11 mouse cellular contexts compared by ENCODE assay signal in the genomic region with DNA sequence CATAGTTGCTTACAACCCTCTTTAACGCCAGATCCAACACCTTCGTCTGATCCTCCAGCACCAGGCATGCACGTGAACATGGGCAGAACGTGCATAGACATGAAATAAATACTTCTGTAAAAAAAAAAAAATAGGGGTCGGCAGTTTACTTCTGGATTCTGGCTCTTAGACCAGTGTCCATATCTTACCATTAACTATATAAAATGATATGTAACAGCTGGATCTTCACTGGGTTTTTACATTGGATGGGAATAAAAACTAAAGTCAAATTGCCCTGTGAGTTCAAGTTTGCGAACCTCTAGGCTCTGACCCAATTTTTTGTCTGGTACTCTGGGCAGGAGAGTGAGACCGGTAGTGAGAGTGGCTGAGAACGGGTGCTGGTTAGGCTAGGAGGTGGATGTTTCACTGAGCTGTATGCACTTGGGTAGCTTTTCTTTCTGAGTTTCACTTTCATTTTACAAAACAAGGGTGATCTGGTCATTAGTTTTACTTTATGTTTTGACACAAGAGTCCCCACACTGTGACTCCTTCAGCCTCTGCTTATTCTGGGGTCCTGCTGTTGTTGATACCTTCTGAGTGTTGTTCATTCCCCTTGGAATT. TPM values are rescaled to one million over a fixed set of nuclear protein-coding genes. Genes with fewer than 3 reads are reported as not detected.
DNase-seq lines count a peak whose midpoint lies in the region; ATAC-seq and TF ChIP-seq lines count a peak whose summit lies in the region.
"Had no signal": no experiment of that assay in that cellular context is flagged by ENCODE, and none has a peak within 500 bp of the region (broad histone marks: within the 10 kb centered on the region; RNA-seq: fewer than 3 reads in every experiment).

No protein-coding gene starts in this region.

- ATAC-seq in lung, embryonic 16.5 days (ENCODE audit: low read depth): no peak
- ATAC-seq in liver, postnatal 0 days: no peak
- ATAC-seq: forebrain, embryonic 15.5 days had no signal

- peaks cover 21% of the 10 kb centered on the region for H3K36me3 ChIP-seq in lung, embryonic 16.5 days (ENCODE audit: control insufficient read depth, insufficient read depth, low read length)
- H3K36me3 ChIP-seq in liver, postnatal 0 days (replicated peaks; ENCODE audit: insufficient read depth, low read length): peaks cover 39% of the 10 kb centered on the region

- no peak for TF ChIP-seq CTCF in liver, postnatal 0 days (IDR thresholded peaks at IDR 0.05; ENCODE audit: low read depth)

- WGBS in lung, embryonic 16.5 days: 72% methylated on average over 8 of the region's 8 CpGs
- 72% methylated on average over 8 of the region's 8 CpGs for WGBS in liver, postnatal 0 days (ENCODE audit: insufficient replicate concordance)

- no peaks in the 10 kb centered on the region for H3K9me3 ChIP-seq in lung, embryonic 16.5 days (ENCODE audit: control insufficient read depth, low read length)
- H3K9me3 ChIP-seq in liver, postnatal 0 days (ENCODE audit: low read length): no peaks in the 10 kb centered on the region
- H3K9me3 ChIP-seq: forebrain, embryonic 15.5 days had no signal

- no peak for TF ChIP-seq EP300 in liver, postnatal 0 days (IDR thresholded peaks at IDR 0.05; ENCODE audit: low read depth)

- H3K4me2 ChIP-seq in lung, embryonic 16.5 days (ENCODE audit: low read depth, low read length): no peak overlapping the region
- peak overlapping the region; percentile 96 for H3K4me2 ChIP-seq in liver, postnatal 0 days (ENCODE audit: low read depth, low read length)
- H3K4me2 ChIP-seq: midbrain, embryonic 11.5 days had no signal

- H3K27me3 ChIP-seq in lung, embryonic 16.5 days (ENCODE audit: control insufficient read depth, insufficient read depth, low read depth, low read length): no peaks in the 10 kb centered on the region
- no peaks in the 10 kb centered on the region for H3K27me3 ChIP-seq in liver, postnatal 0 days (ENCODE audit: insufficient read depth, low read length)

- H3K4me3 ChIP-seq in lung, embryonic 16.5 days (ENCODE audit: low read length): no peak overlapping the region
- H3K4me3 ChIP-seq in liver, postnatal 0 days (ENCODE audit: low read depth, low read length): peak overlapping the region; percentile 70; the same call in 1 of the 2 replicates
- H3K4me3 ChIP-seq: forebrain, embryonic 15.5 days had no signal

- DNase-seq in cerebellum, adult 9-10 months: peak; percentile 50
- no peak for DNase-seq in cerebellum, adult 18-20 months
- DNase-seq in lung, postnatal 4 days: no peak
- DNase-seq in T-cell, adult 2 months (ENCODE audit: low spot score): peak; percentile 31
- no peak for DNase-seq in liver, postnatal 0 days
- DNase-seq in right cerebral cortex, postnatal 14 days: no peak
- no peak for DNase-seq in testis, postnatal 14 days (ENCODE audit: low spot score)

- peak overlapping the region; percentile 20; the same call in 1 of the 2 replicates for H3K9ac ChIP-seq in lung, embryonic 16.5 days (ENCODE audit: low read length)
- H3K9ac ChIP-seq in liver, postnatal 0 days (replicated peaks): peak overlapping the region; percentile 93
- H3K9ac ChIP-seq: forebrain, embryonic 15.5 days; hindbrain, embryonic 14.5 days had no signal

- H3K4me1 ChIP-seq in lung, embryonic 16.5 days (replicated peaks; ENCODE audit: control insufficient read depth, insufficient read depth, low read length): peaks cover 52% of the 10 kb centered on the region
- H3K4me1 ChIP-seq in liver, postnatal 0 days (ENCODE audit: insufficient read depth): peaks cover 49% of the 10 kb centered on the region

- H3K27ac ChIP-seq in lung, embryonic 16.5 days (ENCODE audit: low read length): peak overlapping the region; percentile 37; the same call in 1 of the 2 replicates
- peak overlapping the region; percentile 98 for H3K27ac ChIP-seq in liver, postnatal 0 days (ENCODE audit: low read depth)
- H3K27ac ChIP-seq: forebrain, embryonic 15.5 days; hindbrain, embryonic 14.5 days had no signal

RNA-seq across cellular contexts. Expression of gene Junb, which starts 3.9 kb away (rescaled TPM):
- 13.7 and 15.5 TPM in 2 replicates for polyA plus RNA-seq in lung, embryonic 16.5 days (2015; fragmentation: Nextera tagmentation; extraction: Ambion mirVana)
- polyA plus RNA-seq in liver, postnatal 0 days (2015; fragmentation: Nextera tagmentation; extraction: Ambion mirVana): 14.2 and 21.9 TPM in 2 replicates

RNA-seq across cellular contexts. Expression of gene Rnaseh2a, which starts 5.1 kb away (rescaled TPM):
- 114 and 119 TPM in 2 replicates for polyA plus RNA-seq in lung, embryonic 16.5 days (2015; fragmentation: Nextera tagmentation; extraction: Ambion mirVana)
- polyA plus RNA-seq in liver, postnatal 0 days (2015; fragmentation: Nextera tagmentation; extraction: Ambion mirVana): 67.1 and 70.8 TPM in 2 replicates

RNA-seq across cellular contexts. Expression of gene Prdx2, which starts 5.3 kb away (rescaled TPM):
- 644 and 691 TPM in 2 replicates for polyA plus RNA-seq in lung, embryonic 16.5 days (2015; fragmentation: Nextera tagmentation; extraction: Ambion mirVana)
- 780 and 831 TPM in 2 replicates for polyA plus RNA-seq in liver, postnatal 0 days (2015; fragmentation: Nextera tagmentation; extraction: Ambion mirVana)

RNA-seq across cellular contexts. Expression of gene Gm49661, which starts 5.4 kb away (rescaled TPM):
- polyA plus RNA-seq in lung, embryonic 16.5 days (2015; fragmentation: Nextera tagmentation; extraction: Ambion mirVana): not detected in 2 replicates
- polyA plus RNA-seq in liver, postnatal 0 days (2015; fragmentation: Nextera tagmentation; extraction: Ambion mirVana): 0.89 TPM in 1 of 2 replicates, not detected in the other
- polyA plus RNA-seq: forebrain, embryonic 15.5 days; hindbrain, embryonic 14.5 days; midbrain, embryonic 11.5 days had no signal

RNA-seq across cellular contexts. Expression of gene Hook2, which starts 15.8 kb away (rescaled TPM):
- polyA plus RNA-seq in lung, embryonic 16.5 days (2015; fragmentation: Nextera tagmentation; extraction: Ambion mirVana): 24.2 and 27.2 TPM in 2 replicates
- polyA plus RNA-seq in liver, postnatal 0 days (2015; fragmentation: Nextera tagmentation; extraction: Ambion mirVana): 12.0 and 12.2 TPM in 2 replicates

Comparison
In these comparisons a context has a peak if more than half of its experiments do, and no peak if none do; other contexts are left out.
1. DNase-seq: peak in cerebellum, adult 9-10 months (single experiment) and T-cell, adult 2 months (single experiment); none in cerebellum, adult 18-20 months (0 of 2), lung, postnatal 4 days (0 of 2), liver, postnatal 0 days (single experiment), right cerebral cortex, postnatal 14 days (single experiment) and testis, postnatal 14 days (single experiment).